Mouse (Mus musculus) heart, postnatal 14 days (tissue): ENCODE data around the gene Olfr1173. TPM values are rescaled to one million over a fixed set of nuclear protein-coding genes. Genes with fewer than 3 reads are reported as not detected.

ENCODE experiments used
- DNase-seq, 2 experiments: peaks; one replicate each; pipeline ENCODE4 v3.0.0; 2021 to 2022
- intact Hi-C: fragments of 180-260 bp; cut with DNase I; formaldehyde crosslinking; loops from one replicate; pipeline ENCODE4 v1.15.1; 2025
- long read RNA-seq, 2 experiments: library from polyadenylated mRNA; stranded (forward); transcript quantifications; one replicate each; pipeline ENCODE4 v2.0.0; 2021
- total RNA-seq, 2 experiments: library from RNA; stranded (reverse); gene quantifications; 2 replicates each; pipeline ENCODE4 v1.2.3; 2021

The Olfr1173 gene
- not detected for total RNA-seq
- long read RNA-seq, experiment 1, result 0 reads
- long read RNA-seq, experiment 2, result 0 reads

DNA sequence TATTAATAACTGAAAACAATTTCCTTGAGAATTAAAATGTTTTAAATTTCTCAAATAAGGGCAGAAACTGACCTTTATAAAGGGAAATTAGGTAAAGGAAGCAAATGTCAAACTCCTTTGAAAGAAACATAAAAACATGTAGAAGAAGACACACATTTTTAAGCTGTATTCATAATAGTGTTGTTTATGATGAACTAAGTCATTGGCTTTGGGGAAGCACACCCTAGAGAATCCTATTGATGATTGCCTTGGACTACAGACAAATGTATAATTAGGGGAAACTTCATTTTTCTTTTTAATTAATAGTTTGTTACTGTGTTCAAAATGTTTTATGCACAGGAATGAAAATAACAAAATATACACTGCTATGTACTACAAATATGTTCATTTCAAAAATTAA, at the start of gene Olfr1173:
Gene Olfr1173, minus strand, starts transcription at position 101 of the 400 bp plus-strand sequence.
- intact Hi-C loops, result no loop called here
- DNase-seq, result no peak

DNA sequence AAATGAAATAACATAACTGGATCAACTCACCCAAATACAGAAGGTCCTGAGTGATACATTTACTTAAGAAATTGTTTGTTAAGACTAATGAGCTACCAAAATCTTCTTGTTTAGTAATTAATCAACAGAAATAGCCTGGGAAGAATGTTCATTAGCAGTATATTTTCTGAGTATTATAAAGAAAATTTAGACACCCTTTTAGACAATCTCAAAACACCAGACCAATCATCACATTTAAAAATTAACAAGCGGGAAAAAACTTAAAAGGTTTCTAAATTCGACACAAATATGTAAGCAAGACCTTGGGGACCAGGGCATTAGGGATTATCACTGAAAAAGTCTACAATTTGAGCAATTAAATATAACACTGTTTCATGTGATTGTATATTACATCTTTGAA, 47.4 kb upstream of the Olfr1173 start, which contains the start of gene Olfr1175-ps:
Gene Olfr1175-ps, minus strand, starts transcription at position 101 of the 400 bp plus-strand sequence.
- intact Hi-C loops, result no loop called here
- DNase-seq, result no peak

DNA sequence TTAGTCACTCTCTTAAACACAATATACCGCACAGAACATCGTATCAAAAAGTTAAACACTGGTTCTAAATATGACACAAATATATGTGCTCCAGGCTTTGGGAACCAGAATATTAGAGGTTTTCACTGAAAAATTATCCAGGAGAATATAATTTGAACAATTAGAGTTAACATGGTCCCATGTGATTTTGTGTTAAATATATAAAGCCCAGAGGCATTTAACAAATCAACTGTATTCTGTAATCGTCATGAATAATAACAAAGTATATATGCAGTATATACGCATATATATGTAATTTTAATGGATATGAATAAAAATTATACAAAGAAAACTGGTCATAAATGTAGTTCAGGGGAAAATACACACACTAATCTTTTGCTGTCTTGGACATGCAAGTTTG, 35.4 kb upstream of the Olfr1173 start, which contains the start of gene Olfr1174-ps:
Gene Olfr1174-ps, minus strand, starts transcription at position 101 of the 400 bp plus-strand sequence.
- intact Hi-C loops, result no loop called here

DNA sequence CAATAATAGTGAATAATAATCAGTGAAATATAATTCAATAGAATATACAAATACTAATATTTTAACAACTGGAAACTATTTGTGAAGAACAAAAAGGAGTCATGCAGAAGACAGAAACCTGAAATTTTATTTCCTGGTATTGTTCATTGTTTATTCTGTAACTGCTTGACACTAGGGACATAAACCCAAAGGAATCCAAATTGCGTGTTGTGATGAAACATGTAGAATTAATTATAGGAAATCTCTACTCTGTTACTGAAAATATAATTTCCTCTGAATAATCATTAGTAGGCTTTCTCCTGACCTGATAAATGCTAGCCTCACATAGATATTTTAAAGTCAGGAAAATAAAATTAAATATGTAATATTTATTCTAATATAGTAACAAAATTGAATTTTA, 51.4 kb downstream of the Olfr1173 start, which contains the start of gene Olfr1170:
Gene Olfr1170, minus strand, starts transcription at position 101 of the 400 bp plus-strand sequence.
- intact Hi-C loops, result no loop called here
- no peak for DNase-seq

More for the DNA sequence above, 35.4 kb upstream of the Olfr1173 start, which contains the start of gene Olfr1174-ps:
- DNase-seq, result no peak

Other genes starting within 250 kb of the Olfr1173 start
- not detected for gene Olfr73, start 242.2 kb downstream of the Olfr1173 start, total RNA-seq
- not detected for gene Olfr1162, start 228.7 kb downstream of the Olfr1173 start, total RNA-seq
- not detected for gene Olfr1163, start 208.0 kb downstream of the Olfr1173 start, total RNA-seq
- gene Olfr1164, start 185.9 kb downstream of the Olfr1173 start, total RNA-seq, result not detected
- not detected for gene Olfr1166, start 151.6 kb downstream of the Olfr1173 start, total RNA-seq
- gene Olfr1167, start 124.7 kb downstream of the Olfr1173 start, total RNA-seq, result not detected
- not detected for gene Olfr1168, start 98.0 kb downstream of the Olfr1173 start, total RNA-seq
- gene Olfr1170, start 51.5 kb downstream of the Olfr1173 start, total RNA-seq, result not detected
- gene Olfr1174-ps, start 35.3 kb upstream of the Olfr1173 start, total RNA-seq, result not detected
- not detected for gene Olfr1175-ps, start 47.3 kb upstream of the Olfr1173 start, total RNA-seq
- not detected for gene Olfr1176, start 56.8 kb upstream of the Olfr1173 start, total RNA-seq
- not detected for gene Olfr1177-ps, start 66.6 kb upstream of the Olfr1173 start, total RNA-seq
- gene Olfr1178, start 107.2 kb upstream of the Olfr1173 start, total RNA-seq, result not detected
- not detected for gene Olfr1179, start 126.6 kb upstream of the Olfr1173 start, total RNA-seq
- not detected for gene Olfr1180, start 139.3 kb upstream of the Olfr1173 start, total RNA-seq
- not detected for gene Olfr1181, start 146.3 kb upstream of the Olfr1173 start, total RNA-seq
- gene Gm13757, start 169.3 kb upstream of the Olfr1173 start, total RNA-seq, result not detected
- gene Olfr1183, start 175.0 kb upstream of the Olfr1173 start, total RNA-seq, result not detected
- gene Olfr1184, start 203.7 kb upstream of the Olfr1173 start, total RNA-seq, result not detected
- gene Olfr1185-ps1, start 213.4 kb upstream of the Olfr1173 start, total RNA-seq, result not detected
- gene Olfr1186, start 238.7 kb upstream of the Olfr1173 start, total RNA-seq, result not detected